Mouse (Mus musculus) retina, postnatal 7 days (tissue): ENCODE data around the gene Pih1d1.

ENCODE experiments used
- DNase-seq: peaks from one replicate; pipeline ENCODE4 v3.0.0-alpha.2; 2012; ENCODE audit warnings: low read depth, low spot score

The Pih1d1 gene

GRCm38 (mm10) chr7:45192585-45193310 is 38.6 kb downstream of the Pih1d1 start:
- DNase-seq, result no peak

- DNase-seq, result no peak
Observed at GRCm38 (mm10) chr7:45193406-45193805, 39.3 kb downstream of the Pih1d1 start.

DNA sequence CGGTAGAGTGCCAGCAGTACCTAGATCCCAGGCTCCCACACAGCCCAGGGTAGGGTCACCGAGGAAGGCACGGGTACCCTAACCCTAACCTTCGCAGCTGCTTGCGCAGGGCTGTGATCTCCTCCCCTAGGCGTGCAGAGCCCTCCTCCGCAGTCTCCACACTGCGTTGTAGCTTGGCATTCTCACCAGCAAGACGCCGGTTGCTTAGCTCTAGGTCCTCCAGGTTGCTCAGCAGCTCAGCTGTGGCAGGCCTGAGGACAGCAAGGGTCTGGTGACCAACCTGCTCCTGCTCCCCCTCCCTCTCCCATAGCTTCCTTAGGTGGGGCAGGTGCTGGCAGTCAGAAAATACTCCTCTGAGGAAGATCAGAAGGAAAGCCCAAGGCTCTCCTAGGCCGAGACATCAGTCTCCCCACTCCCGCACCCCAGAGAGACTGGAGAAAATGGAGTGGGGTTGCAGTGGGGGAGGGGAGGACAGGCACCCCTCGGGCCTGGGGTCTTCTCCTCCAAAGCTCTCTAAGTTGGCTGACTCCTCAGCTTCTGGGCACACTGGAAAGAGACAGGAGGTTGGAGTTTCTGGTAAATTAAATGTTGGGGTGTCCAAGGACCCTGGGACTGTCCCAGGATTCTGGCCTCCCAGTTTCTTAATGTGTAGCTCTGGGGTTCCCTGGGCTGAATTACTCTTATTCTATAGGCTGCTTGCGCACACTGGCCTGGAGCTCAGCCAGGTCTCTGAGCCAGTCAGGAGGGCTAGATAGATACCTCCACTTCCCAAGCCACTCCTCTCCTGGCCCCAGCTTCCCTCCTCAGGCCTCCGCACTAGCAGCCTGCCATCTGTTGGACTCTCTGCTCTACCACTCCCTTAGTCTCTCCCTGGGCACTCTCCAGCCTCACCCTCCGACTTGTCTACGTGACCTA is 40.0 kb downstream of the Pih1d1 start:
- no peak for DNase-seq

DNA sequence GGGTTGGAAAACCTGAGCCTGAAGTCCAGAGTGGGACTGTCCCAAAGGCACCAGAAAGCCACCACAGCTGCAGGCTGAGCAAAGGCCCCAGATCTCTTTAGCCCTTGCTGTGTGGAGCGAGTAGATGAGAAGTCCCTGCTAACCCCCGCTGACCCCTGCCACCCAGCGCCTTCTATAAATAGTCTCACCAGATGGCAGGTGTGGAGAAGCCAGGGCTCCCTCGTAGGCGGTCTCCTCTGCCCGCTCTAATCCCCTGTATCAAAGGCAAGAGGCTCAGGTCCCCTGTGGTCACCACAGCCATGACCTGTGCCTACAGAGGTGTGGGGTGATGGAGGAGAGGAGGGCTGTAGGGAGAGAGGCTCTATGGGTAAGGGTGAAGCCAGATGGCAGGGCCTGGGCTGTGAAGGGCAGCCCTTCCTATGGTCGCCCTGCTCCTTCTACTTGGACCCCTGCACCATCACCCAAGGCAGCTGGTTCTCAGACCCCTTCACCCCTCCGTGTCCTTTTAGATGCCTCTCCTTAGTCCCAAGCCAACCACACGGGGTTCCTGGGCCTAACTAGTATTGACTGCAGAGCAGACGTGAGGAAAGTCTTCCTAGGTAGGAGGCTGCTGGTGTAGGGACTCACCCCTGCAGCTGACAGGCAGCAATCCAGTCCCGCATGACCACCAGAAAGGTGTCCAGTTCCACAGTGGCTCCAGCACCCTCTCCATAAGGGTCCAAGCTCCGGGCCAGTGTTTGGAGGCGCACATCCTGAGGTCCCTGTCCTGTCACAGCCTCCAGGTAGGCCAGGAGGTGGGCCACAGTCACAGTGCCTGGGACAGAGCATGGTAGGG is 41.5 kb downstream of the Pih1d1 start:
- peak; percentile 77 for DNase-seq

- no peak for DNase-seq
Observed at GRCm38 (mm10) chr7:45196176-45196535, 42.1 kb downstream of the Pih1d1 start.

DNA sequence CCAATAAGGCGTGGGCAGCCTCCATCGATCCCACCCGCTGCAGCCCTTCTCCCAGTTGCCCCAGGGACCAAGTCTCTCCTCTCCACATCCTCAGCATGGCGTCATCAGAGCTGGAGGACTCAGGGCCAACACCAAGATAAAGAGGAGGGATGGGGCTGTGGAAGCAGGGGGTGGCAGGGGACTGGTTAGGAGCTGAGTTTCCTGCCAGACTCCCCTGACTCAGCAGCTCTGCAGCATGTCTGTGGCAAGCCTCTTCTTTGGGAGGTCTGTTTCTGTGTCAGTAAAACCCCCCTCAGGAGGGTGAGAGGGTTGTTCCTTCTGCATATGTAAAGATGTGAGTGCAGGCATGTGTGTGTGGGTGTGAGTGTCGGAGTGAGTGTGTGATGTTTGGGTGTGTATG is 42.9 kb downstream of the Pih1d1 start:
- no peak for DNase-seq

GRCm38 (mm10) chr7:45198435-45198834 is 44.3 kb downstream of the Pih1d1 start:
- DNase-seq, result peak; percentile 79

DNA sequence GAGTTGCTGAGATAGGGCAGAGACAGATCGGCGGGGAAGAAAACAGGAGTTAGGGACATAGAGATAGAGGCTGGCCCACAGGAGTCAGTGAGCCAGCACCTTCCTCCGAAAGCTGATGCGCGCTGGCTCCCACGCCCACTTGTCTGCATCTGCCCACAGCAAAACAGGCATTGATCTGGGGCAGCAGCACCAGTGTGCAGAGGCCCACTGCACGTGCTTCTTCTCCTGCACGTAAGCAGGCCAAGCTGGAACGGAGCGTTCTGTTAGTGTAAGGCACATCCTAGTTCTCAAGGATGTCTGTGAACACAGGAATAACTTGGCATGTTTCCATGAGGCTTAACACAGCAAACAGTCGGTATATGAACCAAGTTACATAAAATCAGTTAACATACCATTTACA is 44.9 kb downstream of the Pih1d1 start:
- no peak for DNase-seq

- no peak for DNase-seq
Observed at GRCm38 (mm10) chr7:45202654-45203053, 48.6 kb downstream of the Pih1d1 start.

DNA sequence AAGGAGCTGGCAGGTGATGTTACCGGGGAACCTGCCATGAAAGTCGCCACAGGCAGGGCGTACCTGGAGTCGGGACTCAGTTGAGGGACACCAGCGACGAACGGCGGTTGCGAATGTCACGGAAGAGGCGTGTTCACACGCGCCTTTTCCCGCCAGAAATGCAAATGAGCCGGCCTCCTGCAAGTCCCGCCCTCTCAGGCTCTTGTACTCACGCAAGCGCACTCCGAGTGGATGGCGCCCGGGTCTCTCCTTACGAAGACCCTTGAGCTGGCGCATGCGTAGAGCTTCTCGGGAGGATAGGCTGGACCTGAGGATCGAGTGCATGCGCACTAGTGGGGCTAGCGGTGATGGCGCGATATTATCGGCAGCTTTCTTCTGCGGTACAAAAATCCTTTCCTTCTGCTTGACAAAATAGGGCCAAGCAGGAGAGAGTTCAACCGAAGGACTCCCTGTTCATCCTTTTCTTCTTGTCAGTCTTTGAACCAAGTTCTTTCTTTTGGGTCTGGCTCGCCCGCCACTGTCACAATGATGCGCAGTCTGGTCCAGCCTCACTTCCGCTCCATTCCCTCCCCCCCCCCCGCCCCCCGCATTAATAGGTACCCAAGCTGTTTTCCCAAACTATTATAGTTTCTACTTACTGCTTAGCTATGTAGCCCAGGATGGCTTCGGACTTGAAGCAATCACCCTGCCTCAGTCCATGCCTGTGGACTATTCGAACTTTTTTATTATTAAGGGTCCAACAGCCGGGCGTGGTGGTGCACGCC is 50.5 kb downstream of the Pih1d1 start, which contains the start of gene Ccdc155:
Gene Ccdc155, minus strand, starts transcription at position 513 of the 764 bp plus-strand sequence.
- DNase-seq, result peak; percentile 92

DNA sequence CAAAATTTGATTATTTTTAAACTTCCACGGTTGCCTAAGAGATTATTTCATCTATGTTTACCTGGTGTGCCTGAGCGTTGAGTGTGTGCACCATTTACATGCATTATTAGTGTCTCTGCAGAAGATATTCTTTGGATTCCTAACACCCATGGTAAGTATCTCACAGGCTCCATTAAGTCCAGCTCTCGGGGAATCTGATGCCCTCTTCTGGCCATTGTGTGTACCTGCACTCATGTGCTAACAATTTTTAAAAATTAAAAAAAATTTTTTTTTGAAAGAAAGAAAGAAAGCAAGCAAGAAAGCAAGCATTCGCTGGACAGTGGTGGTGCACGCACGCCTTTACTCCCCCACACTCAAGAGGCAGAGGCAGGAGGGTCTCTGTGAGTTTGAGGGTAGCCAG is 54.2 kb downstream of the Pih1d1 start:
- DNase-seq, result no peak
